Mouse (Mus musculus) forebrain, embryonic 11.5 days (tissue): ENCODE measurements at regions not wholly inside any gene's neighbourhood (a gene's known extent, or its start where the extent isn't known, plus 50 kb on each side); places are given as distances from the start of the nearest gene placed in this dataset.

Experiments used
- ATAC-seq: fragments of 200-750 bp; cut with Nextera tagmentation; replicated peaks from 2 replicates; pipeline ENCODE4 v1.8.0; 2017; ENCODE audit warnings: moderate TSS enrichment; ENCODE audit not compliant: low FRiP score
- DNase-seq: peaks from one replicate; pipeline ENCODE4 v3.0.0-alpha.2; 2017; ENCODE audit warnings: low spot score
- H3K27ac ChIP-seq: fragments of 300-500 bp; sonication (generic); 2 replicates; pipeline ENCODE4 v1.5.1; 2014; ENCODE audit warnings: low read depth, low read length
- H3K27me3 ChIP-seq: fragments of 300-500 bp; sonication (generic); 2 replicates; pipeline ENCODE4 v1.6.1; 2014; ENCODE audit warnings: mild to moderate bottlenecking, low read length, mixed read lengths; ENCODE audit not compliant: control insufficient read depth, insufficient read depth
- H3K36me3 ChIP-seq: fragments of 300-500 bp; sonication (generic); 2 replicates; pipeline ENCODE4 v1.6.1; 2014; ENCODE audit warnings: mild to moderate bottlenecking, low read length, moderate library complexity, mixed read lengths; ENCODE audit not compliant: control insufficient read depth, insufficient read depth
- H3K4me1 ChIP-seq: fragments of 300-500 bp; sonication (generic); replicated peaks from 2 replicates; pipeline ENCODE4 v1.6.1; 2014; ENCODE audit warnings: low read length, mixed read lengths; ENCODE audit not compliant: control insufficient read depth, insufficient read depth
- H3K4me2 ChIP-seq: fragments of 300-500 bp; sonication (generic); 2 replicates; pipeline ENCODE4 v1.6.1; 2014; ENCODE audit warnings: low read depth, mild to moderate bottlenecking, low read length, moderate library complexity, mixed read lengths; ENCODE audit not compliant: severe bottlenecking
- H3K4me3 ChIP-seq: fragments of 300-500 bp; sonication (generic); 2 replicates; pipeline ENCODE4 v1.5.1; 2014; ENCODE audit warnings: low read depth, low read length
- H3K9ac ChIP-seq: fragments of 300-500 bp; sonication (generic); 2 replicates; pipeline ENCODE4 v1.6.1; 2014; ENCODE audit warnings: low read length
- H3K9me3 ChIP-seq: fragments of 300-500 bp; sonication (generic); 2 replicates; pipeline ENCODE4 v1.6.1; 2016; ENCODE audit warnings: low read length, mixed read lengths; ENCODE audit not compliant: control insufficient read depth
- WGBS: fragments of 180-500 bp; shearing (Covaris S2); extraction: QIAGEN DNeasy Blood & Tissue Kit; methylation state at CpG from one replicate; pipeline ENCODE4 v1.1.7; 2014; 5-methylcytosine and 5-hydroxymethylcytosine counted together

- H3K9me3 ChIP-seq = no peaks in the 10 kb centered on the region
- ATAC-seq = no peak
- H3K27me3 ChIP-seq = no peaks in the 10 kb centered on the region; the same call in 1 of the 2 replicates
- H3K27ac ChIP-seq = no peak overlapping the region
- H3K4me3 ChIP-seq = no peak overlapping the region
- no peaks in the 10 kb centered on the region; the same call in 1 of the 2 replicates for H3K4me1 ChIP-seq
- 69% methylated on average over 8 of the region's 8 CpGs for WGBS
- no peaks in the 10 kb centered on the region for H3K36me3 ChIP-seq
- no peak for DNase-seq
- H3K9ac ChIP-seq = no peak overlapping the region
- H3K4me2 ChIP-seq = no peak overlapping the region
Observed at GRCm38 (mm10) chr17:80801991-80802390, 73.7 kb upstream of the Map4k3 start.

GRCm38 (mm10) chr17:80801451-80801983 is 73.2 kb upstream of the Map4k3 start:
- no peaks in the 10 kb centered on the region for H3K36me3 ChIP-seq
- 51% methylated on average over 16 of the region's 16 CpGs for WGBS
- H3K9ac ChIP-seq = no peak overlapping the region
- ATAC-seq = no peak
- H3K27me3 ChIP-seq = no peaks in the 10 kb centered on the region; the same call in 1 of the 2 replicates
- DNase-seq = no peak
- no peaks in the 10 kb centered on the region for H3K9me3 ChIP-seq
- no peak overlapping the region for H3K4me3 ChIP-seq
- H3K4me1 ChIP-seq = no peaks in the 10 kb centered on the region; the same call in 1 of the 2 replicates
- H3K4me2 ChIP-seq = no peak overlapping the region
- H3K27ac ChIP-seq = no peak overlapping the region

- Histone ChIP-seq H3K4me1 (no peaks in the 10 kb centered on the region; the same call in 1 of the 2 replicates), H3K4me3 (no peak overlapping the region), H3K27ac (no peak overlapping the region), H3K36me3 (no peaks in the 10 kb centered on the region), H3K27me3 (no peaks in the 10 kb centered on the region; the same call in 1 of the 2 replicates), H3K9ac (no peak overlapping the region), H3K9me3 (no peaks in the 10 kb centered on the region), H3K4me2 (no peak overlapping the region)
- ATAC-seq (no peak), DNase-seq (no peak)
- WGBS = 85% methylated on average over 13 of the region's 13 CpGs
Observed at GRCm38 (mm10) chr17:80800877-80801276, 72.6 kb upstream of the Map4k3 start.

- Histone ChIP-seq H3K27ac (no peak overlapping the region), H3K36me3 (no peaks in the 10 kb centered on the region)
- WGBS = 88% methylated on average over 5 of the region's 5 CpGs
Observed at GRCm38 (mm10) chr17:80800454-80800853, 72.2 kb upstream of the Map4k3 start.

GRCm38 (mm10) chr17:80799061-80799460 is 70.8 kb upstream of the Map4k3 start:
- no peak for ATAC-seq
- H3K9ac ChIP-seq = no peak overlapping the region
- no peaks in the 10 kb centered on the region for H3K36me3 ChIP-seq
- WGBS = 86% methylated on average over 6 of the region's 6 CpGs
- H3K4me1 ChIP-seq = no peaks in the 10 kb centered on the region; the same call in 1 of the 2 replicates
- no peak overlapping the region for H3K4me2 ChIP-seq
- H3K27ac ChIP-seq = no peak overlapping the region
- no peak for DNase-seq
- no peaks in the 10 kb centered on the region; the same call in 1 of the 2 replicates for H3K27me3 ChIP-seq
- H3K9me3 ChIP-seq = no peaks in the 10 kb centered on the region
- H3K4me3 ChIP-seq = no peak overlapping the region

More at GRCm38 (mm10) chr17:80800454-80800853, 72.2 kb upstream of the Map4k3 start:
- no peak for ATAC-seq
- DNase-seq = no peak
- no peaks in the 10 kb centered on the region; the same call in 1 of the 2 replicates for H3K4me1 ChIP-seq
- no peak overlapping the region for H3K9ac ChIP-seq
- H3K9me3 ChIP-seq = no peaks in the 10 kb centered on the region
- H3K4me3 ChIP-seq = no peak overlapping the region
- H3K4me2 ChIP-seq = no peak overlapping the region
- H3K27me3 ChIP-seq = no peaks in the 10 kb centered on the region; the same call in 1 of the 2 replicates

- ATAC-seq (no peak), DNase-seq (no peak)
- no peaks in the 10 kb centered on the region for H3K27me3 ChIP-seq
- H3K9me3 ChIP-seq = no peaks in the 10 kb centered on the region
- no peak overlapping the region for H3K4me3 ChIP-seq
- H3K9ac ChIP-seq = no peak overlapping the region
- WGBS = 83% methylated on average over 6 of the region's 6 CpGs
- no peaks in the 10 kb centered on the region for H3K36me3 ChIP-seq
- H3K27ac ChIP-seq = no peak overlapping the region
- H3K4me1 ChIP-seq = no peaks in the 10 kb centered on the region; the same call in 1 of the 2 replicates
- H3K4me2 ChIP-seq = no peak overlapping the region
Observed at GRCm38 (mm10) chr17:80798281-80798980, 70.1 kb upstream of the Map4k3 start.

- Histone ChIP-seq H3K9me3 (no peaks in the 10 kb centered on the region), H3K27me3 (no peaks in the 10 kb centered on the region), H3K27ac (no peak overlapping the region), H3K36me3 (no peaks in the 10 kb centered on the region), H3K4me1 (no peaks in the 10 kb centered on the region), H3K4me3 (no peak overlapping the region), H3K4me2 (no peak overlapping the region), H3K9ac (no peak overlapping the region)
- 88% methylated on average over 5 of the region's 5 CpGs for WGBS
- DNase-seq (no peak), ATAC-seq (no peak)
Observed at GRCm38 (mm10) chr17:80796790-80797189, 68.5 kb upstream of the Map4k3 start.

GRCm38 (mm10) chr17:80796386-80796785 is 68.1 kb upstream of the Map4k3 start:
- Histone ChIP-seq H3K4me3 (no peak overlapping the region), H3K27me3 (no peaks in the 10 kb centered on the region), H3K4me1 (no peaks in the 10 kb centered on the region), H3K4me2 (no peak overlapping the region), H3K27ac (no peak overlapping the region), H3K36me3 (no peaks in the 10 kb centered on the region), H3K9ac (no peak overlapping the region), H3K9me3 (no peaks in the 10 kb centered on the region)
- no peak for ATAC-seq
- 80% methylated on average over 8 of the region's 8 CpGs for WGBS
- no peak for DNase-seq
